Mouse (Mus musculus): ENCODE measurements around the gene Ndrg2. TPM values are rescaled to one million over a fixed set of nuclear protein-coding genes. Genes with fewer than 3 reads are reported as not detected.

Ndrg2 gene
- 2.5 and 3.3 TPM in 2 replicates for polyA plus RNA-seq (2012; ENCODE audit: low replicate concordance)

DNA sequence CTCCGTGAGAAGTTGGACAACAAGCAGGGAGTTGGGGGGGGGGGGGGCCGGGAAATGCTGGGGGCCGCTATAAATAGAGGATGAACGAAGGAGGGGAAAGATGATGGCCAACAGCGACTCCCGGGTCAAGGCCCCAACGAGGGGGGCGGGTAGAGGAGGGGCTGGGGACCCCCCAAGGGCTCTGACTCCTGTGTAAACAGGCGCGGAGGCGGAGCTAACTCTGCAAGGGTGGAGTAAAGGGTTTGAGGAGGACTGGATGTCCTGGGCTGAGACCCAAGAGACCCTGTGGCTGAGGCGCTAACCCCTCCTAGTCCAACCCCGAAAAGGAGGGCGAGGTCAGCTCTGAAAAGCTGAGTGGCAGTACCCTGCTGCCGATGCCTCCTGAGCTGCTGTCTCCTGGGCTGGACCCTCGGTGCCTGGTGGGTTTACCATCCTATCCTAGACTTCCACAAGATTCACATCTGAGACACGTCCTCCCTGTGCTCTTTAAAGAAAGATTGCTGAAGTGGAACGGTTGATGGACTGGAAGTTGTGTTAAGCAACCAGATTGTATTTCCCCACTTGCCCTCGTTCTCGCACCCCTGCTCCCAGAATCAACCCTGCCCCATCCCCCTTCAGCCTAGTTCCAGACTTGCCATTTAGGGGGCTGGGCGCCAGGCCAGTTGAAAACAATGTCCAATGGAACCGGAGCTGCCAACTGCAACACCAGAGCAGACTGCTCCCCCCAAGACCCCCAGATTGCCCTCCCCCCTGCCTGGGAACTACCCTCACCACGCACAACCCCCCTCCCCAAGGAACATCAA, at the start of gene Ndrg2:
TSS of gene Ndrg2 (minus strand) at position 199 of the 803 bp plus-strand sequence.

DNA sequence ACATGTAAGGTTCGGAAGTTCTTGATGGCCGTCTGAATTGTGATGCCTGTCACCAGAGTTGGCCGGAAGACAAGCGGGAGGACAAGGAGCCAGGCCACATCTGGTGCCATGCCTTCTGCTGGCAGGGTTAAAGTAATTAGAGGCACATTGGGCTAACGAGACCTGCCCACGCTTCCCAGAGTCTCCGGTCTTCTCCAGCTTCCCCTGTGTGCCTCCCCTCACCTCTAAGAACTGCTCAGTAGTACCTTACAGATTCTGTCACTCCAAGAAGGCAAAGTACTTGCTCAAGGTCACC, 8.6 kb upstream of the Ndrg2 start, which contains the start of gene Rnase13:
TSS of gene Rnase13 (minus strand) at position 203 of the 295 bp plus-strand sequence.

GRCm38 (mm10) chr14:51918125-51918524, 4.2 kb upstream of the Ndrg2 start, which contains the start of gene Tppp2:
Gene Tppp2, plus strand, starts transcription at chr14:51918425.

DNA sequence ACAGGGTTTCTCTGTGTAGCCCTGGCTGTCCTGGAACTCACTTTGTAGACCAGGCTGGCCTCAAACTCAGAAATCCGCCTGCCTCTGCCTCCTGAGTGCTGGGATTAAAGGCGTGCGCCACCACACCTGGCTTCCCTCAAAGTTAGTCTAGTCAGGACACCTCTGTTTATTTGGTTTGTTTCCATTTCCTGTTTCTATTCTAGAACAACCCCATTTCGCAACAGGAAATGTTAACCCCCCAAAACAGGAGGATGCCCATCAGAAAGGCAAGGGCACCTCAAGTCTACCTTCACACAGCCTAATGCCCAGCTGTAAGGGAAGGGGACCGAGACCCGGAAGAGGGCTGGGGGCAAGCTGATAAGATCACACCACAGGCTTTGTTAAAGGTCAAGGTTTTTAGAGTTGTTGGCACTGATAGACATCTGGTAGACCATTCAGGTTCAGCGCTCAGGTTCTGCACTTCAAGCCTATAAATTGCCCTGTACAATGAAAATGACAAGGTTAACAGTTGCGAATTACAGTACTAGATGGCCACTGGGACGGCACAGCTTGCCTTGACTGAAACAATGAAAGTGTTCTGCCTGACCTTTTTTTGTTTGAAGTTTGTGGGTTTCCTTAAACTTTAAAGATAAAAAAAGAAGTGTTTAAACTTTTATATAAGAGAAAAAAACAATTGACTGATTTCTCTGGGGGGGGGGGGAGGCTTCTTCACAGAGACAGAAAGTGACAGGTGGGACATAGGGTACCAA, 21.6 kb downstream of the Ndrg2 start, which contains the start of gene Slc39a2:
TSS of gene Slc39a2 (plus strand) at position 699 of the 749 bp plus-strand sequence.

DNA sequence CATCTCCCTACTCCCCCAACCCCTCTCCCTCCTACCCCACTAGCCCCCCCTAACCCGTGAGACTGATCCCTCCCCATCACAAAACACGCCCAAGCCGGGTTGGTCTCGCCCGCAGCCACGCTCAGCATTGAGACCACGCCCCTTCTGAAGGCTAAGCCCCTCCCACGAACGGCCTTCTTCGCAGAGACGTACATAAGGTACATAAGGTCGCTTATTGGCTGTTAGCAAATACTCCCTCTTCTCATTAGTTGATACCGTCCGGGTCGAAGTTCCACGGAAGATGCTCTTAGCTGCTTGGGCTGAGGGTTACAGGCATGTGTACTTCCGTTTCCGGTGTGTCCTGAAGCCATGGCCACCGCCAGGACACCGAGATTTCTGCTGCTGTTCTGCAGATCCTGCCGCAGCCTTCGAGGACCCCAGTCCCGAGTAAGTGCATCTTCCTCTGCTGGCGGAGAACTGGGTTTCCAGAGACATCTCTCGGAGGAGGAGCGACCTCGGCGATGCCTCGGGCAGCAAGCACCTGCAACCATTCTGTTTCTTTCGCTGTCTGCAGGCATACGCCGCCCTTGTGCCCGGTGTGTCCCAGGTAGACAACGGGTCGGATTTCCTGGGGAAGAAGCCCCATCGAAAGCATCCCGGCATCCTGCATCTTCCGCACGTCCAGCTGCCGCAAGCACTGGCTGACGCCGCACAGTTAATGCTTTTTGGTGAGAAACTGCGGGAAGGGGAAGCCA, 29.2 kb downstream of the Ndrg2 start, which contains the start of gene Mettl17:
TSS of gene Mettl17 (plus strand) at position 245 of the 734 bp plus-strand sequence.

Other genes starting within 250 kb of the Ndrg2 start
- gene Gm17079, start 218.7 kb downstream of the Ndrg2 start, polyA plus RNA-seq (2012; ENCODE audit: low replicate concordance), result not detected in 2 replicates
- not detected in 2 replicates for gene Gm5800, start 197.0 kb downstream of the Ndrg2 start, polyA plus RNA-seq (2012; ENCODE audit: low replicate concordance)
- not detected in 2 replicates for gene Ang4, start 140.6 kb downstream of the Ndrg2 start, polyA plus RNA-seq (2012; ENCODE audit: low replicate concordance)
- gene AY358078, start 114.1 kb downstream of the Ndrg2 start, polyA plus RNA-seq (2012; ENCODE audit: low replicate concordance), result not detected in 2 replicates
- not detected in 2 replicates for gene Ear6, start 60.5 kb downstream of the Ndrg2 start, polyA plus RNA-seq (2012; ENCODE audit: low replicate concordance)
- gene Mettl17, start 29.3 kb downstream of the Ndrg2 start, polyA plus RNA-seq (2012; ENCODE audit: low replicate concordance), result 1.7 and 22.2 TPM in 2 replicates
- gene Slc39a2, start 21.3 kb downstream of the Ndrg2 start, polyA plus RNA-seq (2012; ENCODE audit: low replicate concordance), result 0.07 TPM in 1 of 2 replicates, not detected in the other
- gene Tppp2, start 4.3 kb upstream of the Ndrg2 start, polyA plus RNA-seq (2012; ENCODE audit: low replicate concordance), result not detected in 2 replicates
- not detected in 2 replicates for gene Rnase13, start 8.6 kb upstream of the Ndrg2 start, polyA plus RNA-seq (2012; ENCODE audit: low replicate concordance)
- 192 and 325 TPM in 2 replicates for gene Arhgef40, start 70.6 kb upstream of the Ndrg2 start, polyA plus RNA-seq (2012; ENCODE audit: low replicate concordance)
- gene Tmem253, start 101.5 kb upstream of the Ndrg2 start, polyA plus RNA-seq (2012; ENCODE audit: low replicate concordance), result not detected in 2 replicates
- gene Zfp219, start 106.6 kb upstream of the Ndrg2 start, polyA plus RNA-seq (2012; ENCODE audit: low replicate concordance), result 60.3 and 76.3 TPM in 2 replicates
- not detected in 2 replicates for gene Olfr221, start 128.3 kb upstream of the Ndrg2 start, polyA plus RNA-seq (2012; ENCODE audit: low replicate concordance)
- 8.3 and 14.3 TPM in 2 replicates for gene Hnrnpc, start 189.9 kb upstream of the Ndrg2 start, polyA plus RNA-seq (2012; ENCODE audit: low replicate concordance)
- 0.23 and 0.32 TPM in 2 replicates for gene Rpgrip1, start 196.5 kb upstream of the Ndrg2 start, polyA plus RNA-seq (2012; ENCODE audit: low replicate concordance)